Mouse (Mus musculus): ENCODE measurements around the gene Cryab. TPM values are rescaled to one million over a fixed set of nuclear protein-coding genes. Genes with fewer than 3 reads are reported as not detected.

Cryab gene
- polyA plus RNA-seq, 1 experiment from 2014 or later = 5.5 TPM

- DNase-seq (ENCODE audit: low spot score) (no peak), ATAC-seq (replicated peaks; ENCODE audit: low FRiP score) (no peak)
- 71% methylated on average over 14 of the region's 14 CpGs for WGBS
- Histone ChIP-seq H3K9me3 (ENCODE audit: control insufficient read depth, low read length) (no peaks in the 10 kb centered on the region), H3K27ac (ENCODE audit: low read depth, low read length) (no peak within 1 kb of the TSS), H3K4me1 (replicated peaks; ENCODE audit: control insufficient read depth, insufficient read depth, low read length) (no peaks in the 10 kb centered on the region), H3K4me3 (ENCODE audit: low read depth, low read length) (no peak within 1 kb of the TSS), H3K27me3 (ENCODE audit: control insufficient read depth, insufficient read depth, low read length) (no peaks in the 10 kb centered on the region), H3K36me3 (ENCODE audit: control insufficient read depth, insufficient read depth, low read length) (no peaks in the 10 kb centered on the region), H3K4me2 (ENCODE audit: low read depth, low read length, severe bottlenecking) (no peak within 1 kb of the TSS), H3K9ac (ENCODE audit: low read length) (no peak within 1 kb of the TSS)
Observed at GRCm38 (mm10) chr9:50752054-50752602, 1.0 kb downstream of the Cryab start, which contains the start of gene Hspb2. Gene Hspb2, minus strand, starts transcription at chr9:50752354.

- H3K4me2 ChIP-seq (ENCODE audit: low read depth, low read length, severe bottlenecking) = no peak overlapping the region
- ATAC-seq (replicated peaks; ENCODE audit: low FRiP score) = no peak
- no peak for DNase-seq (ENCODE audit: low spot score)
- no peaks in the 10 kb centered on the region for H3K4me1 ChIP-seq (replicated peaks; ENCODE audit: control insufficient read depth, insufficient read depth, low read length)
- no peaks in the 10 kb centered on the region for H3K27me3 ChIP-seq (ENCODE audit: control insufficient read depth, insufficient read depth, low read length)
- no peaks in the 10 kb centered on the region for H3K9me3 ChIP-seq (ENCODE audit: control insufficient read depth, low read length)
- no peak overlapping the region for H3K9ac ChIP-seq (ENCODE audit: low read length)
- no peak overlapping the region for H3K4me3 ChIP-seq (ENCODE audit: low read depth, low read length)
- 81% methylated on average over 17 of the region's 17 CpGs for WGBS
- H3K27ac ChIP-seq (ENCODE audit: low read depth, low read length) = no peak overlapping the region
- H3K36me3 ChIP-seq (ENCODE audit: control insufficient read depth, insufficient read depth, low read length) = no peaks in the 10 kb centered on the region
Observed at GRCm38 (mm10) chr9:50752784-50753615, 1.9 kb downstream of the Cryab start.

GRCm38 (mm10) chr9:50753947-50754346 lies 2.8 kb downstream of the Cryab start:
- H3K36me3 ChIP-seq (ENCODE audit: control insufficient read depth, insufficient read depth, low read length) = no peaks in the 10 kb centered on the region
- H3K4me2 ChIP-seq (ENCODE audit: low read depth, low read length, severe bottlenecking) = no peak overlapping the region
- H3K9me3 ChIP-seq (ENCODE audit: control insufficient read depth, low read length) = no peaks in the 10 kb centered on the region
- no peak overlapping the region for H3K4me3 ChIP-seq (ENCODE audit: low read depth, low read length)
- H3K27ac ChIP-seq (ENCODE audit: low read depth, low read length) = no peak overlapping the region
- DNase-seq (ENCODE audit: low spot score) (no peak), ATAC-seq (replicated peaks; ENCODE audit: low FRiP score) (no peak)
- no peaks in the 10 kb centered on the region for H3K4me1 ChIP-seq (replicated peaks; ENCODE audit: control insufficient read depth, insufficient read depth, low read length)
- H3K9ac ChIP-seq (ENCODE audit: low read length) = no peak overlapping the region
- WGBS = 81% methylated on average over 7 of the region's 7 CpGs
- no peaks in the 10 kb centered on the region for H3K27me3 ChIP-seq (ENCODE audit: control insufficient read depth, insufficient read depth, low read length)

GRCm38 (mm10) chr9:50756711-50757110 lies 5.6 kb downstream of the Cryab start:
- Histone ChIP-seq H3K9me3 (ENCODE audit: control insufficient read depth, low read length) (no peaks in the 10 kb centered on the region), H3K27me3 (ENCODE audit: control insufficient read depth, insufficient read depth, low read length) (no peaks in the 10 kb centered on the region), H3K4me1 (replicated peaks; ENCODE audit: control insufficient read depth, insufficient read depth, low read length) (no peaks in the 10 kb centered on the region), H3K36me3 (ENCODE audit: control insufficient read depth, insufficient read depth, low read length) (no peaks in the 10 kb centered on the region), H3K27ac (ENCODE audit: low read depth, low read length) (no peak overlapping the region), H3K9ac (ENCODE audit: low read length) (no peak overlapping the region), H3K4me2 (ENCODE audit: low read depth, low read length, severe bottlenecking) (no peak overlapping the region), H3K4me3 (ENCODE audit: low read depth, low read length) (no peak overlapping the region)
- ATAC-seq (replicated peaks; ENCODE audit: low FRiP score) (no peak), DNase-seq (ENCODE audit: low spot score) (no peak)
- WGBS = 51% methylated on average over 5 of the region's 5 CpGs

- no peak overlapping the region for H3K27ac ChIP-seq (ENCODE audit: low read depth, low read length)
- H3K4me1 ChIP-seq (replicated peaks; ENCODE audit: control insufficient read depth, insufficient read depth, low read length) = no peaks in the 10 kb centered on the region
- no peak for DNase-seq (ENCODE audit: low spot score)
- no peak for ATAC-seq (replicated peaks; ENCODE audit: low FRiP score)
- H3K4me2 ChIP-seq (ENCODE audit: low read depth, low read length, severe bottlenecking) = no peak overlapping the region
- no peaks in the 10 kb centered on the region for H3K36me3 ChIP-seq (ENCODE audit: control insufficient read depth, insufficient read depth, low read length)
- H3K4me3 ChIP-seq (ENCODE audit: low read depth, low read length) = no peak overlapping the region
- WGBS = 72% methylated on average over 6 of the region's 6 CpGs
- H3K27me3 ChIP-seq (ENCODE audit: control insufficient read depth, insufficient read depth, low read length) = no peaks in the 10 kb centered on the region
- no peaks in the 10 kb centered on the region for H3K9me3 ChIP-seq (ENCODE audit: control insufficient read depth, low read length)
- no peak overlapping the region for H3K9ac ChIP-seq (ENCODE audit: low read length)
Observed at GRCm38 (mm10) chr9:50761520-50762243, 10.6 kb downstream of the Cryab start.

GRCm38 (mm10) chr9:50763331-50763730 lies 12.2 kb downstream of the Cryab start:
- DNase-seq (ENCODE audit: low spot score) (no peak), ATAC-seq (replicated peaks; ENCODE audit: low FRiP score) (no peak)
- no peaks in the 10 kb centered on the region for H3K36me3 ChIP-seq (ENCODE audit: control insufficient read depth, insufficient read depth, low read length)

GRCm38 (mm10) chr9:50767531-50768106 lies 16.5 kb downstream of the Cryab start:
- H3K9ac ChIP-seq (ENCODE audit: low read length) = peak overlapping the region; percentile 68
- peaks cover 2% of the 10 kb centered on the region; the same call in 1 of the 2 replicates for H3K4me1 ChIP-seq (replicated peaks; ENCODE audit: control insufficient read depth, insufficient read depth, low read length)
- H3K27me3 ChIP-seq (ENCODE audit: control insufficient read depth, insufficient read depth, low read length) = no peaks in the 10 kb centered on the region
- H3K36me3 ChIP-seq (ENCODE audit: control insufficient read depth, insufficient read depth, low read length) = no peaks in the 10 kb centered on the region
- ATAC-seq (replicated peaks; ENCODE audit: low FRiP score) (no peak; the same call in 1 of the 2 replicates), DNase-seq (ENCODE audit: low spot score) (no peak)
- WGBS = 8% methylated on average over 17 of the region's 17 CpGs
- H3K4me2 ChIP-seq (ENCODE audit: low read depth, low read length, severe bottlenecking) = peak overlapping the region; percentile 69
- peak overlapping the region; percentile 56 for H3K4me3 ChIP-seq (ENCODE audit: low read depth, low read length)
- no peak overlapping the region for H3K27ac ChIP-seq (ENCODE audit: low read depth, low read length)
- H3K9me3 ChIP-seq (ENCODE audit: control insufficient read depth, low read length) = no peaks in the 10 kb centered on the region

More at GRCm38 (mm10) chr9:50763331-50763730, 12.2 kb downstream of the Cryab start:
- H3K27ac ChIP-seq (ENCODE audit: low read depth, low read length) = no peak overlapping the region
- no peak overlapping the region for H3K9ac ChIP-seq (ENCODE audit: low read length)
- H3K4me3 ChIP-seq (ENCODE audit: low read depth, low read length) = no peak overlapping the region
- H3K9me3 ChIP-seq (ENCODE audit: control insufficient read depth, low read length) = no peaks in the 10 kb centered on the region
- no peaks in the 10 kb centered on the region for H3K27me3 ChIP-seq (ENCODE audit: control insufficient read depth, insufficient read depth, low read length)
- H3K4me2 ChIP-seq (ENCODE audit: low read depth, low read length, severe bottlenecking) = no peak overlapping the region
- 87% methylated on average over 1 of the region's 1 CpGs for WGBS
- H3K4me1 ChIP-seq (replicated peaks; ENCODE audit: control insufficient read depth, insufficient read depth, low read length) = no peaks in the 10 kb centered on the region

All from forebrain, embryonic 11.5 days (tissue).